Mouse (Mus musculus): ENCODE measurements at regions not wholly inside any gene's neighbourhood (a gene's known extent, or its start where the extent isn't known, plus 50 kb on each side); places are given as distances from the start of the nearest gene placed in this dataset.

DNA sequence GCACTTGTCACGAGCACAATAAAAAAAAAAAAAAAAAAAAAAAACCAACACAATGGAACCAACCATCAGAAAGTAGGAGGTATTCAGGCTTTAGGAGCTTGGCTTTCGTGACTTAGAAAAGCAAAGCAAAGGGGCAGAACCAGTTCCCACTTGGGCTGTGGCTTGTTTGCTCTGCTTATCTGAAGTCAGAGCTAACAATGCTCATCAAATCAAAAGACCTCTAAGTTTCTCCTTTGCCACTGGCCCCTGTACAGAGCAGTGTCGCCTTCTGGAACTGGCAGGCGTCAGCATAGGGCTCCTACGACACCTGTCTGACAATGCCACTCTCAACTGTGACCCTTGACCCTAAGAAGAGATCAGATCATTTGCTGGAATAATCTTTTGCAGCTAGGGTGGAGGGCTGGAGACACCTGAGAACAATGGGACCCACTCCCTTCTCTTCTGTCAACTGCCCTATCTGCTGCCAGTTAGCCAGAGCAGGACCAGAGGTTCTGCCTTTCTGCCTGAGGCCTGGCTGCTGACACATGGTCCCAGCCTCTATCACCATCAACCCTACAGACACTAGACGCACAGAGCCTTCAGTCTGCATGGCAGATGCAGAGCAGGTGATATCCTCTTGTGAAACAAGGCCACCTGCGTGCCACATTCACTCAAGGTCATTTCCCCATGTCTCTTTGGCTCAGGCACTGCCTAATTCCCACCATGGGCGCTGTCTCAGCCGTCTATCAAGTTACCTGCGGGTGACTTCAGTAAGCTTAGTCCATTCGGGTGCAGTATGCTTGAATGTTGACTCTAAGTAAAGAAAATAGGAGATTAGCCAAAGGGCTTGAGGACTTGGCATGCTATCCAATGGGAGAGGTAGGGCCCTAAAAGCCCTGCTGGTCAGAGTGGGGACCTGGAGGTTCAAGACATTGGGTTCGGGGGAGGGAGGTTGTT, 136.1 kb upstream of the Zfp703 start:
- DNase-seq (ENCODE audit: low spot score) (peak; percentile 74), ATAC-seq (ENCODE audit: low FRiP score, low TSS enrichment) (peak; percentile 87)
- Histone ChIP-seq H3K27ac (replicated peaks) (peak overlapping the region; percentile 74), H3K4me1 (replicated peaks; ENCODE audit: control insufficient read depth, insufficient read depth) (no peaks in the 10 kb centered on the region), H3K36me3 (ENCODE audit: control insufficient read depth, insufficient read depth, low read length) (no peaks in the 10 kb centered on the region), H3K4me3 (ENCODE audit: low read depth, low read length) (no peak overlapping the region), H3K9ac (ENCODE audit: low read length) (no peak overlapping the region), H3K9me3 (ENCODE audit: control insufficient read depth, low read length) (no peaks in the 10 kb centered on the region), H3K27me3 (ENCODE audit: control insufficient read depth, insufficient read depth, low read length) (no peaks in the 10 kb centered on the region), H3K4me2 (replicated peaks; ENCODE audit: low read depth) (no peak overlapping the region)
- TF ChIP-seq CTCF (IDR thresholded peaks at IDR 0.05; ENCODE audit: low read depth) (0 out of 2 replicates have a peak, but pooled peaks have one; percentile 24), EP300 (optimal IDR thresholded peaks at IDR 0.05) (no peak)
- WGBS = 59% methylated on average over 12 of the region's 12 CpGs

- Histone ChIP-seq H3K27ac (replicated peaks) (no peak overlapping the region), H3K27me3 (ENCODE audit: control insufficient read depth, insufficient read depth, low read length) (no peaks in the 10 kb centered on the region), H3K4me2 (replicated peaks; ENCODE audit: low read depth) (no peak overlapping the region), H3K36me3 (ENCODE audit: control insufficient read depth, insufficient read depth, low read length) (no peaks in the 10 kb centered on the region), H3K4me1 (replicated peaks; ENCODE audit: control insufficient read depth, insufficient read depth) (no peaks in the 10 kb centered on the region; the same call in 1 of the 2 replicates), H3K9me3 (ENCODE audit: control insufficient read depth, low read length) (no peaks in the 10 kb centered on the region), H3K9ac (ENCODE audit: low read length) (no peak overlapping the region), H3K4me3 (ENCODE audit: low read depth, low read length) (no peak overlapping the region)
- DNase-seq (ENCODE audit: low spot score) (no peak), ATAC-seq (ENCODE audit: low FRiP score, low TSS enrichment) (no peak)
- no peak for TF ChIP-seq CTCF (IDR thresholded peaks at IDR 0.05; ENCODE audit: low read depth)
- no peak for TF ChIP-seq EP300 (optimal IDR thresholded peaks at IDR 0.05)
- WGBS = 47% methylated on average over 6 of the region's 6 CpGs
Observed at GRCm38 (mm10) chr8:26843714-26844113, 133.4 kb upstream of the Zfp703 start.

DNA sequence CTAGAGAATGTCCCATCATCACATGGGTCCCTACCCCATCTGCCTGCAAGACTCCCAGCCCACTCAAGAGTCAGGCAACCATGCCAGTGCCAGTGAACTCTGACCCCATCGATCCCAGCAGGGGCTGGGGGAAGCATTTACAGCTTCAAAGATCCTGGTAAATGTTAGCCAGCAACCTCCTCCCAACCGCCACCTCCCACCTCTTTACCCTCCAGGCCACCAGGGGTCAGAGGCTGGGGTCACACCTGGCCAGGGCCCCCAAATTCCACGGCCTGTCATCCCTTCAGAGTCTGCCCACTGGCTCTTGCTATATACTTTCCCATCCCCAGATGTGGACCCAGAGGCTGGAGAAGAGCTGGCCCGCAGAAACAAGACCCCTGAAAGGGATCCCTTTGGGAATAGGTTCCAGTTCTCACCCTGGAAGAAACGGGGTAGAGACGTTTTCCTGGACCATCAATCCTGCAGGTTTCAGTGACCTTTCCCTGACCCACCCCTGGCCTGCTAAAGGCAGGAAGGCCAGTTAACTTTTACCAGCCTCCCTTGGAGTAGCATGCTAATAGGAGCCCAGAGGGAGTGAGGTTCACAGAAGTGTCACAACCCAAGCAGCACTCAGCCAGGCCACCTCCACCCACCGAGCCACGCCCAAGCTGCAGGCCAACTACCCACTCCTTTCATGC, 132.9 kb upstream of the Zfp703 start:
- Histone ChIP-seq H3K4me2 (replicated peaks; ENCODE audit: low read depth) (no peak overlapping the region), H3K27me3 (ENCODE audit: control insufficient read depth, insufficient read depth, low read length) (no peaks in the 10 kb centered on the region), H3K27ac (replicated peaks) (no peak overlapping the region), H3K4me3 (ENCODE audit: low read depth, low read length) (no peak overlapping the region), H3K9me3 (ENCODE audit: control insufficient read depth, low read length) (no peaks in the 10 kb centered on the region), H3K9ac (ENCODE audit: low read length) (no peak overlapping the region), H3K4me1 (replicated peaks; ENCODE audit: control insufficient read depth, insufficient read depth) (peaks cover 5% of the 10 kb centered on the region), H3K36me3 (ENCODE audit: control insufficient read depth, insufficient read depth, low read length) (no peaks in the 10 kb centered on the region)
- no peak for TF ChIP-seq CTCF (IDR thresholded peaks at IDR 0.05; ENCODE audit: low read depth)
- TF ChIP-seq EP300 (optimal IDR thresholded peaks at IDR 0.05) = no peak
- DNase-seq (ENCODE audit: low spot score) (peak; percentile 65), ATAC-seq (ENCODE audit: low FRiP score, low TSS enrichment) (no peak)
- WGBS = 53% methylated on average over 8 of the region's 8 CpGs

DNA sequence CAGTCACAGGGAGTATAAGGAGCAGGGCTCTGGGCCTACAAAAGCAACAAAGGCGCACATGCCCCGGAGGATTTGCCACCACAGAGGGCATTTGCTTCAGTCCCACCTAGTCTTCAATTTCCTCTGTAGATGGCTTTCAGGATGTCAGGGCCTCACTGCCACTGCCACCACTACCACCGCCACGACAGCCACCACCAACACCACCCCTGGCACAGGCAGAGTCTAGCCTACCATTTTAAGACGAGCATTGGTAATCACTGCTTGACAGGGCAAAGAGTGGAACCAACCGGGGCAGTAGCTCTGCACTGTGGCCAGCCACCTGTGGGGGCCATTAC, 132.3 kb upstream of the Zfp703 start:
- no peak for ATAC-seq (ENCODE audit: low FRiP score, low TSS enrichment)
- no peaks in the 10 kb centered on the region for H3K9me3 ChIP-seq (ENCODE audit: control insufficient read depth, low read length)
- no peak overlapping the region for H3K4me2 ChIP-seq (replicated peaks; ENCODE audit: low read depth)
- H3K4me3 ChIP-seq (ENCODE audit: low read depth, low read length) = no peak overlapping the region
- 86% methylated on average over 6 of the region's 6 CpGs for WGBS
- DNase-seq (ENCODE audit: low spot score) = no peak
- no peak overlapping the region for H3K9ac ChIP-seq (ENCODE audit: low read length)
- no peak for TF ChIP-seq CTCF (IDR thresholded peaks at IDR 0.05; ENCODE audit: low read depth)
- H3K27ac ChIP-seq (replicated peaks) = 0 out of 2 replicates have a peak overlapping the region, but pooled peaks have one; percentile 8
- peaks cover 5% of the 10 kb centered on the region for H3K4me1 ChIP-seq (replicated peaks; ENCODE audit: control insufficient read depth, insufficient read depth)
- no peaks in the 10 kb centered on the region for H3K36me3 ChIP-seq (ENCODE audit: control insufficient read depth, insufficient read depth, low read length)
- no peaks in the 10 kb centered on the region for H3K27me3 ChIP-seq (ENCODE audit: control insufficient read depth, insufficient read depth, low read length)

DNA sequence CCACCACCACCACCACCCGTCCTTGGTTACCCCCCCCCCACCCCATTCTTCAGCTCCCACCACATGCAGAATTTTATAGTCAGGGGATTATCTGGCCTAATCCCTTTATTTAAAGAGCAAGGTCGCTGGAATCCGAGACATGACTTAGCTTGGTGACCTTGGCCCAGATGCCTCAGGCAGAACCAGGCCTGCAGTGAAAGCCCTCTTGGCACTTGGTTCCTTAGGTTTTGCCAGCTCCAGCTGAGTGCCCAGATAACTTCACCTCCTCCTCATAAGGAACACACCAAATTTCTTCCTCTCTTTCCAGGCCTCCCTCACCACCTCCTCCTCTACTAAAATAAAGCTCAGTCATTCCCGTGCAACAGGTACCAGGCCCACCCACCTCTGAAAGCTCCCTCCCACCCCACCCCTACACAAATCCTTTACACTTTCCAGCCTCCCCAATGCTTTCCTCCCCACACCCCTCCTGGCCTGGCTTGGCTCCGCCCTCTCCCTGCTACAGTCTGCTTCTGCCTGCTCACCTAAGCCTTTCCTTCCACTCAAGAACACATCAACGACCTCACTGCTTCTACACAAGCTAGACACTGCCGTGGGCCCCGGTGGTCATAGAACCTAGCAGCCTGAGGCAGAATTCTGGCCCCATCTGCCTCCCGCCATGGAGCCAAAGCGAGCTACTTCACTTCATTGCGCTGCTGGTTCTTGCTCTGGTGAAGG, 131.5 kb upstream of the Zfp703 start:
- Histone ChIP-seq H3K4me1 (replicated peaks; ENCODE audit: control insufficient read depth, insufficient read depth) (peaks cover 5% of the 10 kb centered on the region), H3K27me3 (ENCODE audit: control insufficient read depth, insufficient read depth, low read length) (no peaks in the 10 kb centered on the region), H3K9me3 (ENCODE audit: control insufficient read depth, low read length) (no peaks in the 10 kb centered on the region), H3K4me2 (replicated peaks; ENCODE audit: low read depth) (no peak overlapping the region), H3K36me3 (ENCODE audit: control insufficient read depth, insufficient read depth, low read length) (no peaks in the 10 kb centered on the region), H3K4me3 (ENCODE audit: low read depth, low read length) (no peak overlapping the region), H3K9ac (ENCODE audit: low read length) (no peak overlapping the region), H3K27ac (replicated peaks) (no peak overlapping the region)
- WGBS = 51% methylated on average over 11 of the region's 11 CpGs
- no peak for TF ChIP-seq CTCF (IDR thresholded peaks at IDR 0.05; ENCODE audit: low read depth)
- TF ChIP-seq EP300 (optimal IDR thresholded peaks at IDR 0.05) = no peak
- DNase-seq (ENCODE audit: low spot score) (peak; percentile 52), ATAC-seq (ENCODE audit: low FRiP score, low TSS enrichment) (no peak)
